Mouse (Mus musculus): Measurements from ENCODE around the gene Spdye4b. TPM values are rescaled to one million over a fixed set of nuclear protein-coding genes. Genes with fewer than 3 reads are reported as not detected.

Gene Spdye4b
- total RNA-seq, 2 experiments from 2014 or later = not detected

- no peak for ATAC-seq (replicated peaks; ENCODE audit: low FRiP score, low TSS enrichment, poor library complexity, severe bottlenecking)
These were observed 15.7 kb downstream of the Spdye4b start for GRCm38 (mm10) chr5:143196506-143196905.

GRCm38 (mm10) chr5:143205015-143205414 is 24.2 kb downstream of the Spdye4b start:
- ATAC-seq (replicated peaks; ENCODE audit: low FRiP score, low TSS enrichment, poor library complexity, severe bottlenecking) = no peak

- no peak for ATAC-seq (replicated peaks; ENCODE audit: low FRiP score, low TSS enrichment, poor library complexity, severe bottlenecking)
These were observed 33.0 kb downstream of the Spdye4b start for GRCm38 (mm10) chr5:143213832-143214231.

GRCm38 (mm10) chr5:143220996-143221395 is 40.2 kb downstream of the Spdye4b start:
- no peak for ATAC-seq (replicated peaks; ENCODE audit: low FRiP score, low TSS enrichment, poor library complexity, severe bottlenecking)

- no peak for ATAC-seq (replicated peaks; ENCODE audit: low FRiP score, low TSS enrichment, poor library complexity, severe bottlenecking)
These were observed 41.5 kb downstream of the Spdye4b start for GRCm38 (mm10) chr5:143222287-143222686.

GRCm38 (mm10) chr5:143226790-143227189 is 46.0 kb downstream of the Spdye4b start, which contains the start of gene Spdye4a:
Spdye4a (minus strand) TSS chr5:143226890.
- ATAC-seq (replicated peaks; ENCODE audit: low FRiP score, low TSS enrichment, poor library complexity, severe bottlenecking) = no peak

- peak; percentile 89 for ATAC-seq (replicated peaks; ENCODE audit: low FRiP score, low TSS enrichment, poor library complexity, severe bottlenecking)
These were observed 54.3 kb downstream of the Spdye4b start, which contains the start of gene Zfp12 for GRCm38 (mm10) chr5:143235028-143235693. Zfp12 (plus strand) TSS chr5:143235163.

- ATAC-seq (replicated peaks; ENCODE audit: low FRiP score, low TSS enrichment, poor library complexity, severe bottlenecking) = no peak
These were observed 55.2 kb downstream of the Spdye4b start for GRCm38 (mm10) chr5:143236036-143236435.

GRCm38 (mm10) chr5:143244926-143245325 is 64.1 kb downstream of the Spdye4b start:
- ATAC-seq (replicated peaks; ENCODE audit: low FRiP score, low TSS enrichment, poor library complexity, severe bottlenecking) = no peak

GRCm38 (mm10) chr5:143252039-143252438 is 71.2 kb downstream of the Spdye4b start:
- ATAC-seq (replicated peaks; ENCODE audit: low FRiP score, low TSS enrichment, poor library complexity, severe bottlenecking) = no peak

- ATAC-seq (replicated peaks; ENCODE audit: low FRiP score, low TSS enrichment, poor library complexity, severe bottlenecking) = no peak
These were observed 72.0 kb downstream of the Spdye4b start for GRCm38 (mm10) chr5:143252791-143253185.

GRCm38 (mm10) chr5:143253186-143253880 is 72.5 kb downstream of the Spdye4b start:
- ATAC-seq (replicated peaks; ENCODE audit: low FRiP score, low TSS enrichment, poor library complexity, severe bottlenecking) = no peak

GRCm38 (mm10) chr5:143253881-143254486 is 73.2 kb downstream of the Spdye4b start:
- no peak for ATAC-seq (replicated peaks; ENCODE audit: low FRiP score, low TSS enrichment, poor library complexity, severe bottlenecking)

Other genes starting within 250 kb of the Spdye4b start
- gene Fscn1, start 220.7 kb upstream of the Spdye4b start, total RNA-seq (2014; fragmentation: Nextera tagmentation) = 0.17 TPM in 1 of 2 replicates, not detected in the other
- 0.11 TPM in 1 of 2 replicates, not detected in the other for gene Fscn1, start 220.7 kb upstream of the Spdye4b start, total RNA-seq (2017)
- gene Rnf216, start 68.0 kb upstream of the Spdye4b start, total RNA-seq (2014; fragmentation: Nextera tagmentation) = 41.0 and 62.7 TPM in 2 replicates
- 60.5 and 91.5 TPM in 2 replicates for gene Rnf216, start 68.0 kb upstream of the Spdye4b start, total RNA-seq (2017)
- not detected in 2 replicates for gene Olfr718-ps1, start 33.4 kb upstream of the Spdye4b start, total RNA-seq (2014; fragmentation: Nextera tagmentation)
- not detected in 2 replicates for gene Olfr718-ps1, start 33.4 kb upstream of the Spdye4b start, total RNA-seq (2017)
- gene Rbak, start 242 bp upstream of the Spdye4b start, total RNA-seq (2014; fragmentation: Nextera tagmentation) = 8.4 and 12.6 TPM in 2 replicates
- gene Rbak, start 242 bp upstream of the Spdye4b start, total RNA-seq (2017) = 5.6 and 8.5 TPM in 2 replicates
- gene Spdye4a, start 45.9 kb downstream of the Spdye4b start, total RNA-seq (2014; fragmentation: Nextera tagmentation) = not detected in 2 replicates
- not detected in 2 replicates for gene Spdye4a, start 45.9 kb downstream of the Spdye4b start, total RNA-seq (2017)
- 12.6 and 15.6 TPM in 2 replicates for gene Zfp12, start 54.1 kb downstream of the Spdye4b start, total RNA-seq (2014; fragmentation: Nextera tagmentation)
- 10.6 and 17.4 TPM in 2 replicates for gene Zfp12, start 54.1 kb downstream of the Spdye4b start, total RNA-seq (2017)
- 3.5 and 4.4 TPM in 2 replicates for gene Zfp316, start 89.0 kb downstream of the Spdye4b start, total RNA-seq (2014; fragmentation: Nextera tagmentation)
- 2.8 and 3.7 TPM in 2 replicates for gene Zfp316, start 89.0 kb downstream of the Spdye4b start, total RNA-seq (2017)
- not detected in 2 replicates for gene Zfp853, start 112.6 kb downstream of the Spdye4b start, total RNA-seq (2014; fragmentation: Nextera tagmentation)
- gene Zfp853, start 112.6 kb downstream of the Spdye4b start, total RNA-seq (2017) = not detected in 2 replicates
- gene E130309D02Rik, start 134.3 kb downstream of the Spdye4b start, total RNA-seq (2014; fragmentation: Nextera tagmentation) = 60.6 and 64.4 TPM in 2 replicates
- gene E130309D02Rik, start 134.3 kb downstream of the Spdye4b start, total RNA-seq (2017) = 10.5 and 23.6 TPM in 2 replicates
- gene Zdhhc4, start 148.2 kb downstream of the Spdye4b start, total RNA-seq (2014; fragmentation: Nextera tagmentation) = 70.6 and 74.5 TPM in 2 replicates
- gene Zdhhc4, start 148.2 kb downstream of the Spdye4b start, total RNA-seq (2017) = 23.2 and 40.8 TPM in 2 replicates
- not detected in 2 replicates for gene Grid2ip, start 176.3 kb downstream of the Spdye4b start, total RNA-seq (2014; fragmentation: Nextera tagmentation)
- not detected in 2 replicates for gene Grid2ip, start 176.3 kb downstream of the Spdye4b start, total RNA-seq (2017)
- gene Kdelr2, start 222.8 kb downstream of the Spdye4b start, total RNA-seq (2014; fragmentation: Nextera tagmentation) = 50.5 and 62.6 TPM in 2 replicates
- gene Kdelr2, start 222.8 kb downstream of the Spdye4b start, total RNA-seq (2017) = 70.8 and 84.3 TPM in 2 replicates